Mouse (Mus musculus): ENCODE data around the gene Pih1d3. TPM values are rescaled to one million over a fixed set of nuclear protein-coding genes. Genes with fewer than 3 reads are reported as not detected.

The Pih1d3 gene
- polyA plus RNA-seq (2011; ENCODE audit: insufficient read length, low read depth, missing spikeins) = not detected in 2 replicates

- Histone ChIP-seq H3K4me3 (ENCODE audit: insufficient read depth, low read length) (no peak within 1 kb of the TSS), H3K4me1 (ENCODE audit: control insufficient read depth, insufficient read depth, low read length) (no peaks in the 10 kb centered on the region), H3K27ac (ENCODE audit: insufficient read depth, low read length) (no peak within 1 kb of the TSS)
- TF ChIP-seq POLR2A (IDR thresholded peaks at IDR 0.05; ENCODE audit: low read depth, low read length) (no peak), CTCF (IDR thresholded peaks at IDR 0.05; ENCODE audit: borderline replicate concordance, insufficient read depth, low read length) (no peak)
Measured at GRCm38 (mm10) chr1:31222564-31222963, at the start of gene Pih1d3, which contains the start of gene 4931428L18Rik. Gene Pih1d3, plus strand, starts transcription at chr1:31222838. Gene 4931428L18Rik, minus strand, starts transcription at chr1:31222684.

GRCm38 (mm10) chr1:31175401-31175800 lies 47.2 kb upstream of the Pih1d3 start:
- Histone ChIP-seq H3K4me1 (ENCODE audit: control insufficient read depth, insufficient read depth, low read length) (no peaks in the 10 kb centered on the region), H3K27ac (ENCODE audit: insufficient read depth, low read length) (no peak overlapping the region), H3K4me3 (ENCODE audit: insufficient read depth, low read length) (no peak overlapping the region)
- TF ChIP-seq CTCF (IDR thresholded peaks at IDR 0.05; ENCODE audit: borderline replicate concordance, insufficient read depth, low read length) = no peak
- TF ChIP-seq POLR2A (IDR thresholded peaks at IDR 0.05; ENCODE audit: low read depth, low read length) = no peak

GRCm38 (mm10) chr1:31176101-31176500 lies 46.5 kb upstream of the Pih1d3 start, which contains the start of gene Lgsn:
Gene Lgsn, plus strand, starts transcription at chr1:31176401.
- TF ChIP-seq POLR2A (IDR thresholded peaks at IDR 0.05; ENCODE audit: low read depth, low read length) = no peak
- TF ChIP-seq CTCF (IDR thresholded peaks at IDR 0.05; ENCODE audit: borderline replicate concordance, insufficient read depth, low read length) = no peak
- Histone ChIP-seq H3K4me1 (ENCODE audit: control insufficient read depth, insufficient read depth, low read length) (no peaks in the 10 kb centered on the region), H3K27ac (ENCODE audit: insufficient read depth, low read length) (no peak within 1 kb of the TSS), H3K4me3 (ENCODE audit: insufficient read depth, low read length) (no peak within 1 kb of the TSS)

DNA sequence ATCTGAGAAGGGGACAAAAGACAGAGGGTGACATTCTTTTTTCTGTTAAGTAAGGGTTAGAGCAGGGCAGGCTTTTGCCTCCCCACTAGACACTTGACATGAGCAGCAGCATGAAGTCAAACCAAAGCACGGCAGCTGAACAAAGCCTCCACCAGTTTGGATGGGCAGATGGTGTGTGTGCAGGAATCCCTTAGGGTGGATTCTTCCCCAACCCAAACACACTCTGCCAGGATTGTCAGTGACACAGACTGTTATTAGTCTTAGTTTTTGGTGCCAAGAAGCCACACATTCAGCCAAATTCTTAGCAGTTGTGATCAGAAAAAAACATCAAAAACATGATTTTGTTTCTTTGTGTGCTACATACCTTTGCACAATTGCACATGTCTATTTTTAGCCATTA lies 44.4 kb upstream of the Pih1d3 start:
- Histone ChIP-seq H3K4me1 (ENCODE audit: control insufficient read depth, insufficient read depth, low read length) (no peaks in the 10 kb centered on the region), H3K4me3 (ENCODE audit: insufficient read depth, low read length) (no peak overlapping the region), H3K27ac (ENCODE audit: insufficient read depth, low read length) (no peak overlapping the region)
- TF ChIP-seq POLR2A (IDR thresholded peaks at IDR 0.05; ENCODE audit: low read depth, low read length) (no peak), CTCF (IDR thresholded peaks at IDR 0.05; ENCODE audit: borderline replicate concordance, insufficient read depth, low read length) (no peak)

DNA sequence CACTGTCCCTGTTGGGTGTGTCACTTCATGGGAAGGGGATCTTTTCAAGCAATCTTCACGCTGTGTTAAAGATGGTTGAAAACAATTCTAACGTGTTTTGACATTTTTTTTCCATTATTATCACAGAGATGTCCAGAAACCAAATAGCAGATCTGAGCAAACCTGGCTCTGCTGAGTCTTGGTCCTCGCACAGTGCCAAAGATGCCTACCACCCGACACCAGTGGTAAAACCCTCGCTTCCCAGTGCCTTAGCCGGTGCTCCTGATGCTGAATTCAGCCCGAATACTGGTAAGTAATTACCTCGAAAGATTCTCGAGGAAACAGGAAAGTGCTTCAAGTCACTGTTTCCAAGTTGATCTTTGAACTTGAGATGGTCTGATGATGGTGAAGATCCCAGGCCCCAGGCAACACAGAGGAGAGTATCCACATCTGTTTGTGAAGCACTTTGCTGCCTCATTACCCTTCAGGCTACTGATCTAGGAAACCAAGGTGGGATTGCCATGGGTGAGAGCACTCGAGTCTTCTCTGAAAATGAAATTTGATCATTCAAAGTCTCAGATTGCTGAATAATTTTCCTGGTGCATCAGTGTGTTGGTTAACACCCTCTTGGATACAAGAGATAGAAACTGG lies 32.3 kb upstream of the Pih1d3 start:
- TF ChIP-seq POLR2A (IDR thresholded peaks at IDR 0.05; ENCODE audit: low read depth, low read length) (no peak), CTCF (IDR thresholded peaks at IDR 0.05; ENCODE audit: borderline replicate concordance, insufficient read depth, low read length) (no peak)
- Histone ChIP-seq H3K4me1 (ENCODE audit: control insufficient read depth, insufficient read depth, low read length) (no peaks in the 10 kb centered on the region), H3K27ac (ENCODE audit: insufficient read depth, low read length) (no peak overlapping the region), H3K4me3 (ENCODE audit: insufficient read depth, low read length) (no peak overlapping the region)

- TF ChIP-seq CTCF (IDR thresholded peaks at IDR 0.05; ENCODE audit: borderline replicate concordance, insufficient read depth, low read length) (no peak), POLR2A (IDR thresholded peaks at IDR 0.05; ENCODE audit: low read depth, low read length) (no peak)
- H3K4me3 ChIP-seq (ENCODE audit: insufficient read depth, low read length) = no peak overlapping the region
- no peaks in the 10 kb centered on the region for H3K4me1 ChIP-seq (ENCODE audit: control insufficient read depth, insufficient read depth, low read length)
- no peak overlapping the region for H3K27ac ChIP-seq (ENCODE audit: insufficient read depth, low read length)
Measured at GRCm38 (mm10) chr1:31195633-31196032, 27.0 kb upstream of the Pih1d3 start.

DNA sequence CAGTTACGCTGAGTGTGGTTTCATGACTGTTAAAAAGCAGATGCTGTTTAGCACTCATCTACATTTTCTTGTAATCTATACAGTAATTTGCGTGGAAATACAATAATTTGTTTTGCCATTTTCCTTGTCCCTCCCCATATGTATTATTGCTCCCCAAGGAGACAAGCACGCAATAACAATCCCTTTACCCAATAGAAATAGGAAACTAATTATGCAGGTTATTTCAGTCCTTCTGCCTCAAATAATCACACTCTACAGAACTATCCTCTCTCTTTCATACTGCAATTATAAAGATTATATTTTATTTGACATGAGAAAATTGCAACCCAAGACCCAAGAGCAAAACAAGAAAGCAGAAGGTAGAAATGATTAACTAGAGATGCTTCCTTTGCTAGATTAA lies 25.7 kb upstream of the Pih1d3 start:
- TF ChIP-seq CTCF (IDR thresholded peaks at IDR 0.05; ENCODE audit: borderline replicate concordance, insufficient read depth, low read length) (no peak), POLR2A (IDR thresholded peaks at IDR 0.05; ENCODE audit: low read depth, low read length) (no peak)
- no peak overlapping the region for H3K4me3 ChIP-seq (ENCODE audit: insufficient read depth, low read length)
- H3K4me1 ChIP-seq (ENCODE audit: control insufficient read depth, insufficient read depth, low read length) = no peaks in the 10 kb centered on the region
- H3K27ac ChIP-seq (ENCODE audit: insufficient read depth, low read length) = no peak overlapping the region

GRCm38 (mm10) chr1:31203771-31204170 lies 18.9 kb upstream of the Pih1d3 start:
- no peak overlapping the region for H3K4me3 ChIP-seq (ENCODE audit: insufficient read depth, low read length)
- TF ChIP-seq POLR2A (IDR thresholded peaks at IDR 0.05; ENCODE audit: low read depth, low read length) (no peak), CTCF (IDR thresholded peaks at IDR 0.05; ENCODE audit: borderline replicate concordance, insufficient read depth, low read length) (no peak)
- no peaks in the 10 kb centered on the region for H3K4me1 ChIP-seq (ENCODE audit: control insufficient read depth, insufficient read depth, low read length)
- no peak overlapping the region for H3K27ac ChIP-seq (ENCODE audit: insufficient read depth, low read length)

DNA sequence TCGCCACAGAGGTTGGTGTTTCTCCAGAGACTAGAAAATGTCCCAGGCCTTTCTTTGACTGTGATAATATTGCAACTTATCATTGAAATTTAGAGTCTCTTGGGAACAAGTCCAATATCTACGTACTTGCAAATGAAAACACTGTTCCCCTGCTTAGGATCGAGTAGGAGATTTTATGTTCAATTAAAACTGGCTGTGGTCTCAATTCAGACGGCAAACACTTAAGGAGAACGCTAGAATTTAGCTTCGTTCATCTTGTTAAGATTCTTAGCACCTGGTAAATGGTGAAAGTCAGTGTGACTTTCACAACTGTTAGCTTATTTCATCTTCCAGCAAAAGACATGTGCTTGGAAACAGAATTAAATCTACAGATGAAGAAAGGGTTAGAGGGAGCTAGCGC lies 17.3 kb upstream of the Pih1d3 start:
- no peak for TF ChIP-seq POLR2A (IDR thresholded peaks at IDR 0.05; ENCODE audit: low read depth, low read length)
- no peak for TF ChIP-seq CTCF (IDR thresholded peaks at IDR 0.05; ENCODE audit: borderline replicate concordance, insufficient read depth, low read length)
- H3K4me3 ChIP-seq (ENCODE audit: insufficient read depth, low read length) = no peak overlapping the region
- H3K27ac ChIP-seq (ENCODE audit: insufficient read depth, low read length) = no peak overlapping the region
- no peaks in the 10 kb centered on the region for H3K4me1 ChIP-seq (ENCODE audit: control insufficient read depth, insufficient read depth, low read length)

GRCm38 (mm10) chr1:31205770-31206169 lies 16.9 kb upstream of the Pih1d3 start:
- Histone ChIP-seq H3K4me1 (ENCODE audit: control insufficient read depth, insufficient read depth, low read length) (no peaks in the 10 kb centered on the region), H3K4me3 (ENCODE audit: insufficient read depth, low read length) (no peak overlapping the region), H3K27ac (ENCODE audit: insufficient read depth, low read length) (no peak overlapping the region)
- TF ChIP-seq CTCF (IDR thresholded peaks at IDR 0.05; ENCODE audit: borderline replicate concordance, insufficient read depth, low read length) (no peak), POLR2A (IDR thresholded peaks at IDR 0.05; ENCODE audit: low read depth, low read length) (no peak)
